Mouse (Mus musculus): ENCODE results near the gene Stard13. TPM values are rescaled to one million over a fixed set of nuclear protein-coding genes. Genes with fewer than 3 reads are reported as not detected.
A peak's percentile ranks its signal among the peaks of the same experiment; 100 is the strongest.

Stard13 gene
- total RNA-seq, 2 experiments from 2014 or later, result 18.4 to 22.4 TPM

DNA sequence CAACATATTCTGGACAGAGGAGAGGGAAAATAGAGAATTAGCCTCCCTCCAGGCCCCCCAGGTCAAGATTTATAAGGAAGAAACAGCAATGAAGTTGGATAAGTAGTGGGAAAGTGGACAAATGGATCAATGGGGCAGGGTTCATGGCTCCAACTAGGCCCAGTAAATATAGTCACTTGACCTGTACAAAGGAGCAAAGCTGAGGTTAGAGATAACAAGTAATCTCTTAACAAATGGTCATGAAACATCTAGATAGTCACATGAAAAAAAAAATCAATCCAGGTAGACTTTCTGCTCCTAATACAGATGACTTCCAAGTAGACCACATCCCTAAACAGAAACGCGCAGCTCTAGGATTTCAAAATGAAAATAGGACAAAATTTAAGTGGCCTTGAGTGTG lies 155.7 kb downstream of the Stard13 start:
- no peak for DNase-seq (ENCODE audit: low spot score)
- intact Hi-C loops (cut with DNase I), result no loop called here

DNA sequence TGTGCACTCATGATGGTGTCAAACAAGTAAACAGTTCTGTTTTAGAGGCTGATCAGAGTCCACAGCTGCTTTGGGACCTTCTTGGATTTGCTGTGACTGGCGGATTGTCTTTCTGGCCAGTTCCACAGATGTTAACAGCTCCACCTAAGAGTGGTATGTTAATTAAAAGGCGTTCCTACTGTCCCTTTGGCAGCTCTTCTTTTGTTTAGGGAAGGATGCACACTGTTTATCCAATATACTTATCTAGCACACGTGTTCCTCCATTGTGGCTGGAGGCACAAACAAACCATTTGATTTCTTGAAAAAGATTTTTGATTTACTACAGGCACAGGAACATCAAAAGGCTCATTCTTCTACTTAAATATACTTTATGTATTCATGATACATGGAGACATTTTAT lies 156.7 kb downstream of the Stard13 start:
- no peak for DNase-seq (ENCODE audit: low spot score)
- intact Hi-C loops (cut with DNase I), result no loop called here

GRCm38 (mm10) chr5:151074282-151074681 lies 159.4 kb downstream of the Stard13 start:
- no peak for DNase-seq (ENCODE audit: low spot score)
- intact Hi-C loops (cut with DNase I), result no loop called here

DNA sequence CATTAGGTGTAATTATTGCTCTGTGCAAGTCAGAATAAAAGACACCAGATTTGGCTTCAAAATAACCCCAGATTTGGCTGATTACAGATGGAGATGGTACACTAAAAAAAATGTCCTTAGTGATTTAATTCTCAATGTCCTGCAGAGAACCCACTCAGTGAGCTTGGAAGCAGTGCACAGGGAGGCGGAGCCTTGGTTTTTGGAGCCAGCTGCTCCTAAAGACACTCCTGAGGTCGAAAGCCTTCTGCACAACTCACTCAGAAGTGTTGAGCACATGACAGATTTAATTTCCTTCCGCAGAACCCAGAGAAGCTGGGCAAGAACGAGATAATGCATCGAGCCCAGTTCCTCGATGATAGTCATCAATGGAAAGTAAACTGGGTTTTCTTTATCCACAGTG lies 162.2 kb downstream of the Stard13 start:
- DNase-seq (ENCODE audit: low spot score), result no peak
- intact Hi-C loops (cut with DNase I), result no loop called here

DNA sequence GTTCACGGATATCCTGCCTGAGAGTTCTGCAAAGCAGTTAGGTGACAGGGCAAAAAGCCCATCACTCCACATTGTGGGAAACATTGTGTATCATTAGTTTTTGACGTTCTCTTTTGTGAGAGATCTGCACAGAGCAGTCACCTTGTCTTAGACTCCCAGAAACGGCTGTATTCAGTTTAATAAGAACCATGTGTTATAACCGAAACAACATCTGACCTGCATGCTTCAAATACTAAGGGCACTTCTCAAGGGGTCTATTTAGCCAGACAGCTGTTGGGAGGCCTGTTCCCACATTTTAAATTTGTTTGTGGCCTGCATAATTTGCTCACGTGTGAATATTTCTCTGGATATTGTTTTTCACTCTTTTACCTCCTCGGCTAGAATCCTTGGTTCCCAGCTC lies 162.7 kb downstream of the Stard13 start:
- no peak for DNase-seq (ENCODE audit: low spot score)
- intact Hi-C loops (cut with DNase I), result no loop called here

GRCm38 (mm10) chr5:151069569-151069968 lies 164.1 kb downstream of the Stard13 start:
- no peak for DNase-seq (ENCODE audit: low spot score)
- intact Hi-C loops (cut with DNase I), result loop anchor here (2.0 to 5.0 kb wide), 2 partner anchors 19 to 123 kb away; no protein-coding TSS in a partner anchor

GRCm38 (mm10) chr5:151066016-151066415 lies 167.6 kb downstream of the Stard13 start:
- intact Hi-C loops (cut with DNase I), result loop anchor here (5.0 kb wide), 1 partner anchor 126 kb away; no protein-coding TSS in a partner anchor
- no peak for DNase-seq (ENCODE audit: low spot score)

GRCm38 (mm10) chr5:151065228-151065627 lies 168.4 kb downstream of the Stard13 start:
- intact Hi-C loops (cut with DNase I), result loop anchor here (5.0 kb wide), 1 partner anchor 127 kb away; no protein-coding TSS in a partner anchor
- no peak for DNase-seq (ENCODE audit: low spot score)

DNA sequence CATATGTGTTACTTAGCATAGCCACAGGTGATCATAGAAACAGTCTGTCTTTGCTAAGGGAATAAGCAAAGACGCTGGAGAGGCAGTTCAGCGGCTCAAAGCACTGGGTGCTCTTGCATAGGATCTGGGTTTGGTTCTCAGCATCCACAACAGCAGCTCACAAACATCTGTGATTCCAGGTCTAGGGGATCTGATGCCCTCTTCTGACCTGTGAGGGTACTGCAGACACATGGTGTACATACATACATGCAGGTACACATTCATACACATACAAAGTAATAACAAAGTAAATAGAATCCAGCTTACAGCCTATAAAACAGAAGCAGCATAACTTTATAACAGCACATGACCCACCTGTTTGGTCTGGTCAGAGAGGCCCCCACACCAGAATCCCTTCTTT lies 171.7 kb downstream of the Stard13 start:
- DNase-seq (ENCODE audit: low spot score), result no peak
- intact Hi-C loops (cut with DNase I), result no loop called here

DNA sequence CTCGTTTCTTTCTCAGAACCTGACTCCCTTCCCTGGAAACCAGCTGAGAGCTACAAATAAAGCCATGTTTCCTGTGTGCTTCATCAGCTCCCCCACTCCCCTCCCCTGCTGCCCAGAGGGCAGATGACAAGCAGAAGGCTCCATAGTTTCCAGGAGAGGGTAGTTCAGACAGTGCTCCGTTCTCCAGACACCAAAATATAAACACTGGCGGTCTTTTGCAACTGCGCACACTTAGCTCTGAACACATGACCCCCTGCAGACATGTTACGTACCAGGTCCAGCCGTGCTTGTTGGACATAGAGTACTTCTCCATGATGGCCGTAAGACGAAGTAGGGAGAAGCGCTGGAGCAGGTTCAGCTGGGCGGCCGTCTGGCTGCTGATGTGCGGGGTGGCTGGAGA lies 173.2 kb downstream of the Stard13 start:
- intact Hi-C loops (cut with DNase I), result no loop called here
- no peak for DNase-seq (ENCODE audit: low spot score)

- intact Hi-C loops (cut with DNase I), result loop anchor here (5.0 kb wide), 1 partner anchor 78 kb away; no protein-coding TSS in a partner anchor
These were observed 173.9 kb downstream of the Stard13 start for GRCm38 (mm10) chr5:151059772-151060171.

GRCm38 (mm10) chr5:151059352-151059751 lies 174.3 kb downstream of the Stard13 start:
- intact Hi-C loops (cut with DNase I), result loop anchor here (5.0 kb wide), 1 partner anchor 78 kb away; no protein-coding TSS in a partner anchor
- DNase-seq (ENCODE audit: low spot score), result no peak

More at GRCm38 (mm10) chr5:151059772-151060171, 173.9 kb downstream of the Stard13 start:
- no peak for DNase-seq (ENCODE audit: low spot score)

GRCm38 (mm10) chr5:151057716-151058115 lies 175.9 kb downstream of the Stard13 start:
- intact Hi-C loops (cut with DNase I), result loop anchor here (5.0 kb wide), 1 partner anchor 80 kb away; no protein-coding TSS in a partner anchor
- peak; percentile 35 for DNase-seq (ENCODE audit: low spot score)

DNA sequence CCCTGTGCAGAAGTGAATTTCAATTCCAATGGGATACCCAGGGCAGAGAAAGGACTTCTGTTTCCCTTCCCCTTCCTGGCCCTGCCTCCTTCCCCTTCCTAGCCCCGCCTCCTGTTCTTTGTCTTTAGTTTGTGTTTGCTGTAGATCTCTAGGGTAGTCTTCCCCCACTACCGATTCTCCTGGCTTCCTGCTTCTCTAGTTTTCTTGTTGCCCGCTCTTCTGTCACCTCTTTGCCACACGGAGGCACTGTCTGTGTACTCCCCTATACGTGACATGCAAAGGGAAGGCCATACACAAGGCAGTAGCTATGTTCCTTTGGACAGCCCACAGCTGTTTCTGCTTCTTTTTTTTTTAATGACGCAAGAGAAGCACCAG lies 176.7 kb downstream of the Stard13 start:
- DNase-seq (ENCODE audit: low spot score), result no peak
- intact Hi-C loops (cut with DNase I), result loop anchor here (5.0 kb wide), 1 partner anchor 80 kb away; no protein-coding TSS in a partner anchor

- intact Hi-C loops (cut with DNase I), result loop anchor here (5.0 kb wide), 1 partner anchor 81 kb away; no protein-coding TSS in a partner anchor
- DNase-seq (ENCODE audit: low spot score), result no peak
These were observed 177.2 kb downstream of the Stard13 start for GRCm38 (mm10) chr5:151056255-151056919.

- DNase-seq (ENCODE audit: low spot score), result no peak
- intact Hi-C loops (cut with DNase I), result loop anchor here (5.0 kb wide), 1 partner anchor 82 kb away; no protein-coding TSS in a partner anchor
These were observed 178.1 kb downstream of the Stard13 start for GRCm38 (mm10) chr5:151055426-151056090.

DNA sequence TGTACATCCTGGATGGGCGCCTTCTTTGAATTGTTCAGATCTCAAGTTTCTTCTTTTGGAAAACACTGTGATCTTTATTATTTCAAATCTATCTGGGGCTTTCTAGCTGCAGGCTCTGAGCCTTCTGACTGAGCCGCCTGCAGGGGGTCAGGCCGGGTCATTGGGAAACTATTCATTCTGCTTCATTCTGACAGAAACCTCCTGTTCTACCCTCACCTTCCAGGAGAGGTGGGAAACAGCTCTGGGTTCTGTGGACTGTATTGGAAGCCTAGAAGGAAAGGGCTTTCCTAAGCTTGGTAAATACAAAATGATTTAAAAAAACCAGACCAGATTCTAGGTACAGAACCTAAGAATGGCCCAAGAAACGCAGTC lies 178.9 kb downstream of the Stard13 start:
- no peak for DNase-seq (ENCODE audit: low spot score)
- intact Hi-C loops (cut with DNase I), result loop anchor here (5.0 kb wide), 1 partner anchor 83 kb away; no protein-coding TSS in a partner anchor

- intact Hi-C loops (cut with DNase I), result no loop called here
- no peak for DNase-seq (ENCODE audit: low spot score)
These were observed 179.4 kb downstream of the Stard13 start for GRCm38 (mm10) chr5:151054100-151054742.

- DNase-seq (ENCODE audit: low spot score), result no peak
- intact Hi-C loops (cut with DNase I), result no loop called here
These were observed 180.4 kb downstream of the Stard13 start for GRCm38 (mm10) chr5:151053190-151053589.

GRCm38 (mm10) chr5:151052331-151052730 lies 181.3 kb downstream of the Stard13 start:
- intact Hi-C loops (cut with DNase I), result no loop called here
- no peak for DNase-seq (ENCODE audit: low spot score)

Measured in heart, postnatal 25 days (tissue).